Mouse (Mus musculus): ENCODE results near the gene Trim37. TPM values are rescaled to one million over a fixed set of nuclear protein-coding genes. Genes with fewer than 3 reads are reported as not detected.

Gene Trim37
- 75.0 and 76.2 TPM in 2 replicates for polyA plus RNA-seq (2016; fragmentation: Nextera tagmentation; extraction: Ambion mirVana)

GRCm38 (mm10) chr11:87126824-87127816 is at the start of gene Trim37:
Trim37 (plus strand) TSS chr11:87127077.
- DNase-seq (ENCODE audit: extremely low spot score, low spot score) = peak; percentile 92
- peak within 1 kb of the TSS; percentile 94 for H3K4me3 ChIP-seq
- H3K4me1 ChIP-seq = peaks cover 31% of the 10 kb centered on the region
- under 1% methylated on average over 102 of the region's 105 CpGs for whole genome bisulfite sequencing
- no peaks in the 10 kb centered on the region for H3K27me3 ChIP-seq (ENCODE audit: poor library complexity, severe bottlenecking)
- H3K9me3 ChIP-seq = no peaks in the 10 kb centered on the region
- H3K27ac ChIP-seq = peak within 1 kb of the TSS; percentile 96
- H3K36me3 ChIP-seq (replicated peaks) = peaks cover 59% of the 10 kb centered on the region

- H3K4me3 ChIP-seq = no peak overlapping the region
- no peak overlapping the region for H3K27ac ChIP-seq
- no peaks in the 10 kb centered on the region for H3K27me3 ChIP-seq (ENCODE audit: poor library complexity, severe bottlenecking)
- no peaks in the 10 kb centered on the region for H3K9me3 ChIP-seq
- H3K36me3 ChIP-seq (replicated peaks) = peaks cover 70% of the 10 kb centered on the region
- peaks cover 29% of the 10 kb centered on the region for H3K4me1 ChIP-seq
- 88% methylated on average over 1 of the region's 1 CpGs for WGBS
- no peak for DNase-seq (ENCODE audit: extremely low spot score, low spot score)
Observed at GRCm38 (mm10) chr11:87083712-87084111, 43.2 kb upstream of the Trim37 start.

GRCm38 (mm10) chr11:87085461-87085860 is 41.4 kb upstream of the Trim37 start:
- WGBS = 91% methylated on average over 13 of the region's 13 CpGs
- H3K9me3 ChIP-seq = no peaks in the 10 kb centered on the region
- H3K27ac ChIP-seq = no peak overlapping the region
- H3K4me3 ChIP-seq = peak overlapping the region; percentile 96
- no peak for DNase-seq (ENCODE audit: extremely low spot score, low spot score)
- H3K36me3 ChIP-seq (replicated peaks) = peaks cover 63% of the 10 kb centered on the region
- no peaks in the 10 kb centered on the region for H3K27me3 ChIP-seq (ENCODE audit: poor library complexity, severe bottlenecking)
- peaks cover 29% of the 10 kb centered on the region for H3K4me1 ChIP-seq

- WGBS = 2% methylated on average over 43 of the region's 43 CpGs
- H3K27me3 ChIP-seq (ENCODE audit: poor library complexity, severe bottlenecking) = no peaks in the 10 kb centered on the region
- H3K4me1 ChIP-seq = peaks cover 29% of the 10 kb centered on the region
- peak; percentile 76 for DNase-seq (ENCODE audit: extremely low spot score, low spot score)
- peak within 1 kb of the TSS; percentile 91 for H3K27ac ChIP-seq
- H3K36me3 ChIP-seq (replicated peaks) = peaks cover 63% of the 10 kb centered on the region
- no peaks in the 10 kb centered on the region for H3K9me3 ChIP-seq
- H3K4me3 ChIP-seq = peak within 1 kb of the TSS; percentile 96
Observed at GRCm38 (mm10) chr11:87086290-87086984, 40.4 kb upstream of the Trim37 start, which contains the start of gene Smg8. Smg8 (minus strand) TSS chr11:87086774.

- 55% methylated on average over 2 of the region's 2 CpGs for WGBS
- peak overlapping the region; percentile 91 for H3K27ac ChIP-seq
- H3K36me3 ChIP-seq (replicated peaks) = peaks cover 63% of the 10 kb centered on the region
Observed at GRCm38 (mm10) chr11:87087142-87087541, 39.7 kb upstream of the Trim37 start.

GRCm38 (mm10) chr11:87108409-87108754 is 18.5 kb upstream of the Trim37 start, which contains the start of gene Prr11:
Prr11 (minus strand) TSS chr11:87108708.
- Histone ChIP-seq H3K4me3 (peak within 1 kb of the TSS; percentile 75), H3K27me3 (ENCODE audit: poor library complexity, severe bottlenecking) (no peaks in the 10 kb centered on the region), H3K27ac (peak within 1 kb of the TSS; percentile 100), H3K9me3 (no peaks in the 10 kb centered on the region), H3K4me1 (peaks cover 32% of the 10 kb centered on the region), H3K36me3 (replicated peaks) (peaks cover 54% of the 10 kb centered on the region)
- under 1% methylated on average over 14 of the region's 14 CpGs for WGBS
- no peak for DNase-seq (ENCODE audit: extremely low spot score, low spot score)

More at GRCm38 (mm10) chr11:87087142-87087541, 39.7 kb upstream of the Trim37 start:
- peaks cover 29% of the 10 kb centered on the region for H3K4me1 ChIP-seq
- H3K4me3 ChIP-seq = peak overlapping the region; percentile 96
- no peaks in the 10 kb centered on the region for H3K27me3 ChIP-seq (ENCODE audit: poor library complexity, severe bottlenecking)
- no peaks in the 10 kb centered on the region for H3K9me3 ChIP-seq
- no peak for DNase-seq (ENCODE audit: extremely low spot score, low spot score)

GRCm38 (mm10) chr11:87108755-87109518 is 17.9 kb upstream of the Trim37 start, which contains the start of gene Ska2:
Ska2 (plus strand) TSS chr11:87109234.
- peak; percentile 99 for DNase-seq (ENCODE audit: extremely low spot score, low spot score)
- under 1% methylated on average over 40 of the region's 40 CpGs for WGBS

GRCm38 (mm10) chr11:87109519-87110171 is 17.2 kb upstream of the Trim37 start:
- no peaks in the 10 kb centered on the region for H3K27me3 ChIP-seq (ENCODE audit: poor library complexity, severe bottlenecking)
- WGBS = under 1% methylated on average over 42 of the region's 42 CpGs
- peak overlapping the region; percentile 100 for H3K27ac ChIP-seq
- no peak for DNase-seq (ENCODE audit: extremely low spot score, low spot score)
- peaks cover 54% of the 10 kb centered on the region for H3K36me3 ChIP-seq (replicated peaks)
- H3K4me1 ChIP-seq = peaks cover 35% of the 10 kb centered on the region
- H3K9me3 ChIP-seq = no peaks in the 10 kb centered on the region
- peak overlapping the region; percentile 75 for H3K4me3 ChIP-seq

More at GRCm38 (mm10) chr11:87108755-87109518, 17.9 kb upstream of the Trim37 start, which contains the start of gene Ska2:
- H3K27ac ChIP-seq = peak within 1 kb of the TSS; percentile 100
- H3K36me3 ChIP-seq (replicated peaks) = peaks cover 54% of the 10 kb centered on the region
- peaks cover 35% of the 10 kb centered on the region for H3K4me1 ChIP-seq
- H3K4me3 ChIP-seq = peak within 1 kb of the TSS; percentile 75
- no peaks in the 10 kb centered on the region for H3K27me3 ChIP-seq (ENCODE audit: poor library complexity, severe bottlenecking)
- no peaks in the 10 kb centered on the region for H3K9me3 ChIP-seq

GRCm38 (mm10) chr11:87110172-87110909 is 16.5 kb upstream of the Trim37 start:
- H3K9me3 ChIP-seq = no peaks in the 10 kb centered on the region
- H3K27ac ChIP-seq = peak overlapping the region; percentile 100
- peaks cover 54% of the 10 kb centered on the region for H3K36me3 ChIP-seq (replicated peaks)
- WGBS = 11% methylated on average over 9 of the region's 9 CpGs
- H3K27me3 ChIP-seq (ENCODE audit: poor library complexity, severe bottlenecking) = no peaks in the 10 kb centered on the region
- H3K4me3 ChIP-seq = peak overlapping the region; percentile 75
- peak; percentile 6 for DNase-seq (ENCODE audit: extremely low spot score, low spot score)
- H3K4me1 ChIP-seq = peaks cover 35% of the 10 kb centered on the region

- H3K4me1 ChIP-seq = peaks cover 14% of the 10 kb centered on the region
- 91% methylated on average over 8 of the region's 8 CpGs for WGBS
- H3K4me3 ChIP-seq = no peak overlapping the region
- peaks cover 79% of the 10 kb centered on the region for H3K36me3 ChIP-seq (replicated peaks)
- H3K9me3 ChIP-seq = no peaks in the 10 kb centered on the region
- no peak for DNase-seq (ENCODE audit: extremely low spot score, low spot score)
- H3K27me3 ChIP-seq (ENCODE audit: poor library complexity, severe bottlenecking) = no peaks in the 10 kb centered on the region
- no peak overlapping the region for H3K27ac ChIP-seq
Observed at GRCm38 (mm10) chr11:87121864-87122263, 5.0 kb upstream of the Trim37 start.

GRCm38 (mm10) chr11:87125562-87125961 is 1.3 kb upstream of the Trim37 start:
- H3K36me3 ChIP-seq (replicated peaks) = peaks cover 59% of the 10 kb centered on the region
- 66% methylated on average over 4 of the region's 4 CpGs for WGBS
- peak overlapping the region; percentile 94; the same call in 1 of the 2 replicates for H3K4me3 ChIP-seq
- DNase-seq (ENCODE audit: extremely low spot score, low spot score) = no peak
- peaks cover 31% of the 10 kb centered on the region for H3K4me1 ChIP-seq
- peak overlapping the region; percentile 96 for H3K27ac ChIP-seq
- no peaks in the 10 kb centered on the region for H3K27me3 ChIP-seq (ENCODE audit: poor library complexity, severe bottlenecking)
- no peaks in the 10 kb centered on the region for H3K9me3 ChIP-seq

Measured in forebrain, embryonic 10.5 days (tissue).